ENCODE assay signal across 9 mouse cellular contexts in the genomic region with DNA sequence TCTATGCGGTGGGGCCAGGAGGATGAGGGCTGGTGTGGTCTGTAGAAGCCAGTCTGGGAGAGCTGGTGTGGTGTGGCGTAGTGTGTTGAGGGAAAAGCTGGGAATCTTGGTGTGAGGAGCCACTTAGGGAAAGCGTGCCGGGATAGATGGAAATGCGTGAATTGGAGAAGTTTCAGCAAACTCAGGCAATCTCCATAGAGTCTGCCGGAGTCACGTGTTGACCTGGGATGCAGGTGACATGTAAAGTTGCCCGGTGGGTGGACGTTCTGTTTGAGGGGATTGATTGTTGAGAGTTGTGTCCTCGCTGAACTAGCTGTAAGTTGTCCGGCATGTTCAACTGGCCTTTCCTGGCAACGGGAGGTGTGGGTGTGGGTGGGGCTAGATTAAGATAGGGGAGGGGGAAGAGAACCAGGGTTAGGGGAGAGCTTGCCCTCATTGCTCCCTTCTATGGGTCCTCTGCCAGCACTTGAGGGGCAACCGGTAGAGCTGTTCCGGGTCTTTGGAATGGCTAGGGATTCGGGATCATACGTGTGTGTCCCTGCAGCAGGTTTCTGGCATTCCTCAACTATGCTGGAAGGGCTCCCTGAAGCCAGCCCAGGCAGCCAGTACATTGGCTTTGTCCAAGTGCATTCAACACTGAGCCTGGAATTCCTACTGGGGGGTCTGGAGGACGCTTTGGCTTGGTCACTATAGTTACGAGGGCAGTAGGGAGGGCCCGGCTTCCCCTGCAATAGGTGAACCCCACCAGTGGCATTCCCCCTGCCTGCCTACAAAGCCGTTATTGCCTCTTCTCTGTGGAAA. TPM values are rescaled to one million over a fixed set of nuclear protein-coding genes. Genes with fewer than 3 reads are reported as not detected.
DNase-seq lines count a peak whose midpoint lies in the region; ATAC-seq and TF ChIP-seq lines count a peak whose summit lies in the region.
"Had no signal": no experiment of that assay in that cellular context is flagged by ENCODE, and none has a peak within 500 bp of the region (broad histone marks: within the 10 kb centered on the region; RNA-seq: fewer than 3 reads in every experiment).

No protein-coding gene starts in this region.

- intact Hi-C loops in heart, postnatal 14 days (cut with DNase I), result loop anchor here (10.0 kb wide), 1 partner anchor 382 kb away; no protein-coding TSS in a partner anchor

- ATAC-seq in heart, postnatal 0 days (ENCODE audit: insufficient read depth, low read depth), result no peak
- ATAC-seq in embryonic facial prominence, embryonic 13.5 days (ENCODE audit: insufficient number of reproducible peaks, insufficient read depth, low FRiP score, low TSS enrichment, low read depth), result no peak
- no peak for ATAC-seq in intestine, embryonic 15.5 days
- no peak for ATAC-seq in neural tube, embryonic 12.5 days (ENCODE audit: low FRiP score, low read depth)

- H3K27ac ChIP-seq in heart, postnatal 0 days (ENCODE audit: low read depth), result no peak overlapping the region
- no peak overlapping the region for H3K27ac ChIP-seq in embryonic facial prominence, embryonic 13.5 days
- no peak overlapping the region for H3K27ac ChIP-seq in intestine, embryonic 15.5 days
- 0 out of 2 replicates have a peak overlapping the region, but pooled peaks have one; percentile 26 for H3K27ac ChIP-seq in neural tube, embryonic 12.5 days

- H3K36me3 ChIP-seq in heart, postnatal 0 days (replicated peaks; ENCODE audit: control insufficient read depth, insufficient read depth, low read length), result no peaks in the 10 kb centered on the region
- H3K36me3 ChIP-seq in embryonic facial prominence, embryonic 13.5 days, result no peaks in the 10 kb centered on the region
- no peaks in the 10 kb centered on the region for H3K36me3 ChIP-seq in intestine, embryonic 15.5 days
- no peaks in the 10 kb centered on the region for H3K36me3 ChIP-seq in neural tube, embryonic 12.5 days

- H3K4me1 ChIP-seq in heart, postnatal 0 days (ENCODE audit: control insufficient read depth, insufficient read depth), result peaks cover 24% of the 10 kb centered on the region
- peaks cover 36% of the 10 kb centered on the region for H3K4me1 ChIP-seq in embryonic facial prominence, embryonic 13.5 days
- H3K4me1 ChIP-seq in intestine, embryonic 15.5 days (replicated peaks), result peaks cover 33% of the 10 kb centered on the region
- peaks cover 60% of the 10 kb centered on the region for H3K4me1 ChIP-seq in neural tube, embryonic 12.5 days

- H3K4me3 ChIP-seq in heart, postnatal 0 days (ENCODE audit: low read depth, low read length), result 0 out of 2 replicates have a peak overlapping the region, but pooled peaks have one; percentile 19
- H3K4me3 ChIP-seq in embryonic facial prominence, embryonic 13.5 days, result peak overlapping the region; percentile 28
- peak overlapping the region; percentile 35 for H3K4me3 ChIP-seq in intestine, embryonic 15.5 days (replicated peaks)
- H3K4me3 ChIP-seq in neural tube, embryonic 12.5 days, result peak overlapping the region; percentile 38

- WGBS in heart, postnatal 0 days, result 20% methylated on average over 20 of the region's 20 CpGs
- WGBS in embryonic facial prominence, embryonic 13.5 days, result 17% methylated on average over 20 of the region's 20 CpGs
- 18% methylated on average over 20 of the region's 20 CpGs for WGBS in intestine, embryonic 15.5 days
- 4% methylated on average over 20 of the region's 20 CpGs for WGBS in neural tube, embryonic 12.5 days

- no peak overlapping the region for H3K9ac ChIP-seq in heart, postnatal 0 days (replicated peaks; ENCODE audit: low read depth, low read length)
- peak overlapping the region; percentile 59; the same call in 1 of the 2 replicates for H3K9ac ChIP-seq in embryonic facial prominence, embryonic 13.5 days
- H3K9ac ChIP-seq in intestine, embryonic 15.5 days, result 0 out of 2 replicates have a peak overlapping the region, but pooled peaks have one; percentile 41
- peak overlapping the region; percentile 45 for H3K9ac ChIP-seq in neural tube, embryonic 12.5 days

- H3K4me2 ChIP-seq in heart, postnatal 0 days (ENCODE audit: low read depth, low read length), result peak overlapping the region; percentile 41
- peak overlapping the region; percentile 58 for H3K4me2 ChIP-seq in embryonic facial prominence, embryonic 13.5 days
- H3K4me2 ChIP-seq in intestine, embryonic 15.5 days (replicated peaks), result peak overlapping the region; percentile 70
- peak overlapping the region; percentile 61 for H3K4me2 ChIP-seq in neural tube, embryonic 12.5 days (replicated peaks)

- no peak for TF ChIP-seq CTCF in heart, postnatal 0 days (IDR thresholded peaks at IDR 0.05; ENCODE audit: low read depth)

- H3K27me3 ChIP-seq in heart, postnatal 0 days (ENCODE audit: control insufficient read depth, insufficient read depth, low read length), result peaks cover 15% of the 10 kb centered on the region
- peaks cover 45% of the 10 kb centered on the region for H3K27me3 ChIP-seq in embryonic facial prominence, embryonic 13.5 days
- H3K27me3 ChIP-seq in intestine, embryonic 15.5 days (replicated peaks), result 0 out of 2 replicates have a peak, but pooled peaks cover 5% of the 10 kb centered on the region
- H3K27me3 ChIP-seq in neural tube, embryonic 12.5 days (replicated peaks), result no peaks in the 10 kb centered on the region

- TF ChIP-seq EP300 in heart, postnatal 0 days (IDR thresholded peaks at IDR 0.05; ENCODE audit: low read depth), result no peak

- no peaks in the 10 kb centered on the region for H3K9me3 ChIP-seq in heart, postnatal 0 days (replicated peaks; ENCODE audit: control insufficient read depth, low read length)
- no peaks in the 10 kb centered on the region for H3K9me3 ChIP-seq in embryonic facial prominence, embryonic 13.5 days
- H3K9me3 ChIP-seq in intestine, embryonic 15.5 days, result no peaks in the 10 kb centered on the region
- no peaks in the 10 kb centered on the region for H3K9me3 ChIP-seq in neural tube, embryonic 12.5 days

- DNase-seq in heart, postnatal 0 days (ENCODE audit: low spot score), result no peak
- DNase-seq in heart, postnatal 14 days, result no peak
- no peak for DNase-seq in right cerebral cortex, postnatal 10 days (ENCODE audit: low spot score in 2 of 2)
- no peak for DNase-seq in thymus, postnatal 4 days
- no peak for DNase-seq in frontal cortex, postnatal 25 days (ENCODE audit: low spot score in 2 of 2)
- DNase-seq: kidney, postnatal 36 days had no signal

RNA-seq across cellular contexts. Expression of a gene that starts 0.8 kb away (rescaled TPM):
- 1.9 and 3.7 TPM in 2 replicates for total RNA-seq in heart, postnatal 0 days (2014; rRNA removed; ENCODE audit: low replicate concordance)
- 0.46 and 0.48 TPM in 2 replicates for polyA plus RNA-seq in heart, postnatal 0 days (2015; fragmentation: Nextera tagmentation; extraction: Ambion mirVana)
- total RNA-seq in heart, postnatal 14 days (2021), result 1 to 10 TPM; 1.1 to 1.5 TPM
- polyA plus RNA-seq in embryonic facial prominence, embryonic 13.5 days (2015; fragmentation: Nextera tagmentation; extraction: Ambion mirVana), result 0.22 and 0.56 TPM in 2 replicates
- 1.9 and 2.1 TPM in 2 replicates for polyA plus RNA-seq in intestine, embryonic 15.5 days (2015; fragmentation: Nextera tagmentation; extraction: Ambion mirVana)
- 9.1 and 9.5 TPM in 2 replicates for polyA plus RNA-seq in neural tube, embryonic 12.5 days (2016; fragmentation: Nextera tagmentation; extraction: Ambion mirVana)
